Mouse (Mus musculus) 416B (cell line): ENCODE data around the gene Rexo2.
"Not testable (repeated sequence)": the region's sequence is repeated elsewhere in the genome, so short reads cannot be mapped to it uniquely, and the experiment has no call there.

Source experiments
- DNase-seq: peaks from one replicate; pipeline ENCODE4 v3.0.0; 2011; ENCODE audit warnings: low read depth

The Rexo2 gene

GRCm38 (mm10) chr9:48472441-48473025 is 7.9 kb downstream of the Rexo2 start:
- no peak for DNase-seq

- not testable (repeated sequence) for DNase-seq
Measured at GRCm38 (mm10) chr9:48467471-48467870, 13.0 kb downstream of the Rexo2 start.

GRCm38 (mm10) chr9:48466804-48467203 is 13.6 kb downstream of the Rexo2 start:
- DNase-seq, result peak; percentile 75

GRCm38 (mm10) chr9:48465671-48466070 is 14.8 kb downstream of the Rexo2 start:
- DNase-seq, result peak; percentile 35

GRCm38 (mm10) chr9:48461545-48461944 is 18.9 kb downstream of the Rexo2 start:
- DNase-seq, result no peak

GRCm38 (mm10) chr9:48460720-48461119 is 19.7 kb downstream of the Rexo2 start:
- DNase-seq, result no peak

GRCm38 (mm10) chr9:48459391-48459790 is 21.0 kb downstream of the Rexo2 start:
- DNase-seq, result no peak

GRCm38 (mm10) chr9:48458879-48459278 is 21.5 kb downstream of the Rexo2 start:
- DNase-seq, result peak; percentile 33

GRCm38 (mm10) chr9:48455961-48456360 is 24.5 kb downstream of the Rexo2 start:
- peak; percentile 51 for DNase-seq

GRCm38 (mm10) chr9:48450066-48450465 is 30.4 kb downstream of the Rexo2 start:
- DNase-seq, result no peak

GRCm38 (mm10) chr9:48447783-48448209 is 32.6 kb downstream of the Rexo2 start:
- peak; percentile 87 for DNase-seq

GRCm38 (mm10) chr9:48444821-48445220 is 35.6 kb downstream of the Rexo2 start:
- no peak for DNase-seq

GRCm38 (mm10) chr9:48443873-48444272 is 36.5 kb downstream of the Rexo2 start:
- DNase-seq, result peak; percentile 74

- no peak for DNase-seq
Measured at GRCm38 (mm10) chr9:48432449-48432848, 48.0 kb downstream of the Rexo2 start.

GRCm38 (mm10) chr9:48427176-48427575 is 53.2 kb downstream of the Rexo2 start:
- no peak for DNase-seq

- DNase-seq, result no peak
Measured at GRCm38 (mm10) chr9:48423256-48423655, 57.2 kb downstream of the Rexo2 start.

GRCm38 (mm10) chr9:48422382-48422781 is 58.0 kb downstream of the Rexo2 start:
- DNase-seq, result no peak

GRCm38 (mm10) chr9:48421561-48421960 is 58.9 kb downstream of the Rexo2 start:
- no peak for DNase-seq

GRCm38 (mm10) chr9:48421029-48421428 is 59.4 kb downstream of the Rexo2 start:
- DNase-seq, result no peak

- no peak for DNase-seq
Measured at GRCm38 (mm10) chr9:48420437-48420836, 60.0 kb downstream of the Rexo2 start.

GRCm38 (mm10) chr9:48418829-48419228 is 61.6 kb downstream of the Rexo2 start:
- DNase-seq, result no peak
